ENCODE assay signal across 8 mouse cellular contexts in genomic region chr6:124746296-124746605, GRCm38 (mm10). TPM values are rescaled to one million over a fixed set of nuclear protein-coding genes. Genes with fewer than 3 reads are reported as not detected.
DNase-seq lines count a peak whose midpoint lies in the region; ATAC-seq and TF ChIP-seq lines count a peak whose summit lies in the region.

No protein-coding gene starts in this region.

- peak overlapping the region; percentile 83 for H3K9ac ChIP-seq in embryonic facial prominence, embryonic 12.5 days
- peak overlapping the region; percentile 63 for H3K9ac ChIP-seq in hindbrain, embryonic 15.5 days
- peak overlapping the region; percentile 48 for H3K9ac ChIP-seq in midbrain, embryonic 15.5 days

- peak overlapping the region; percentile 96 for H3K4me2 ChIP-seq in embryonic facial prominence, embryonic 12.5 days (replicated peaks)
- peak overlapping the region; percentile 93 for H3K4me2 ChIP-seq in hindbrain, embryonic 15.5 days
- H3K4me2 ChIP-seq in midbrain, embryonic 15.5 days, result peak overlapping the region; percentile 70

- peaks cover 28% of the 10 kb centered on the region for H3K4me1 ChIP-seq in embryonic facial prominence, embryonic 12.5 days
- peaks cover 28% of the 10 kb centered on the region for H3K4me1 ChIP-seq in hindbrain, embryonic 15.5 days (replicated peaks)
- peaks cover 42% of the 10 kb centered on the region for H3K4me1 ChIP-seq in midbrain, embryonic 15.5 days

- H3K9me3 ChIP-seq in embryonic facial prominence, embryonic 12.5 days, result no peaks in the 10 kb centered on the region
- H3K9me3 ChIP-seq in hindbrain, embryonic 15.5 days, result no peaks in the 10 kb centered on the region
- H3K9me3 ChIP-seq in midbrain, embryonic 15.5 days, result no peaks in the 10 kb centered on the region

- DNase-seq in layer of hippocampus, adult 2 months (ENCODE audit: low spot score in 2 of 2), result no peak
- no peak for DNase-seq in layer of hippocampus, adult 9-10 months (ENCODE audit: low spot score)
- DNase-seq in spleen, adult 18-20 months, result no peak
- DNase-seq in thymus, postnatal 0 days (ENCODE audit: low spot score), result no peak

- no peaks in the 10 kb centered on the region for H3K27me3 ChIP-seq in embryonic facial prominence, embryonic 12.5 days
- H3K27me3 ChIP-seq in hindbrain, embryonic 15.5 days, result no peaks in the 10 kb centered on the region
- no peaks in the 10 kb centered on the region for H3K27me3 ChIP-seq in midbrain, embryonic 15.5 days (replicated peaks)

- peak overlapping the region; percentile 75 for H3K4me3 ChIP-seq in layer of hippocampus, adult 2 months
- H3K4me3 ChIP-seq in embryonic facial prominence, embryonic 12.5 days, result peak overlapping the region; percentile 47
- peak overlapping the region; percentile 44 for H3K4me3 ChIP-seq in hindbrain, embryonic 15.5 days
- H3K4me3 ChIP-seq in midbrain, embryonic 15.5 days, result peak overlapping the region; percentile 42

- TF ChIP-seq CTCF in layer of hippocampus, adult 2 months (conservative IDR thresholded peaks at IDR 0.05), result no peak

- 0 out of 2 replicates have a peak, but pooled peaks have one; percentile 0 for ATAC-seq in embryonic facial prominence, embryonic 12.5 days (ENCODE audit: insufficient number of reproducible peaks, insufficient read depth, low FRiP score, low TSS enrichment)
- peak; percentile 1 for ATAC-seq in hindbrain, embryonic 15.5 days (ENCODE audit: low FRiP score, low read depth)
- peak; percentile 16 for ATAC-seq in midbrain, embryonic 15.5 days (replicated peaks)
- no peak for ATAC-seq in megakaryocyte progenitor cell, adult 5-6 weeks (replicated peaks; ENCODE audit: poor library complexity)

- WGBS in embryonic facial prominence, embryonic 12.5 days, result 20% methylated on average over 8 of the region's 8 CpGs
- WGBS in hindbrain, embryonic 15.5 days, result 11% methylated on average over 8 of the region's 8 CpGs
- WGBS in midbrain, embryonic 15.5 days, result 18% methylated on average over 8 of the region's 8 CpGs

- peaks cover 64% of the 10 kb centered on the region for H3K36me3 ChIP-seq in embryonic facial prominence, embryonic 12.5 days
- H3K36me3 ChIP-seq in hindbrain, embryonic 15.5 days, result peaks cover 48% of the 10 kb centered on the region
- H3K36me3 ChIP-seq in midbrain, embryonic 15.5 days (replicated peaks), result peaks cover 41% of the 10 kb centered on the region

- peak overlapping the region; percentile 98 for H3K27ac ChIP-seq in layer of hippocampus, adult 2 months
- peak overlapping the region; percentile 88 for H3K27ac ChIP-seq in embryonic facial prominence, embryonic 12.5 days
- H3K27ac ChIP-seq in hindbrain, embryonic 15.5 days (replicated peaks), result peak overlapping the region; percentile 90
- H3K27ac ChIP-seq in midbrain, embryonic 15.5 days, result peak overlapping the region; percentile 89

RNA-seq across cellular contexts. Expression of gene Grcc10, which starts 5.1 kb away (rescaled TPM):
- 100 to 1,000 TPM; 295 to 339 TPM for total RNA-seq in layer of hippocampus, adult 2 months (2021)
- polyA plus RNA-seq in embryonic facial prominence, embryonic 12.5 days (2016; fragmentation: Nextera tagmentation; extraction: Ambion mirVana), result 498 and 530 TPM in 2 replicates
- polyA plus RNA-seq in hindbrain, embryonic 15.5 days (2015; fragmentation: Nextera tagmentation; extraction: Ambion mirVana), result 626 and 628 TPM in 2 replicates
- 668 and 674 TPM in 2 replicates for polyA plus RNA-seq in midbrain, embryonic 15.5 days (2015; fragmentation: Nextera tagmentation; extraction: Ambion mirVana)
- total RNA-seq in megakaryocyte progenitor cell, adult 5-6 weeks (2015), result 171 and 179 TPM in 2 replicates
- 99.5 and 133 TPM in 2 replicates for total RNA-seq in megakaryocyte progenitor cell, adult 5-6 weeks (2017)
- polyA plus RNA-seq in thymus, postnatal 0 days (2015; fragmentation: Nextera tagmentation; extraction: Ambion mirVana), result 541 and 549 TPM in 2 replicates

RNA-seq across cellular contexts. Expression of gene Ptpn6, which starts 7.7 kb away (rescaled TPM):
- total RNA-seq in layer of hippocampus, adult 2 months (2021), result 1 to 10 TPM; 5.5 to 6.6 TPM
- polyA plus RNA-seq in embryonic facial prominence, embryonic 12.5 days (2016; fragmentation: Nextera tagmentation; extraction: Ambion mirVana), result 6.7 TPM in 2 replicates
- 3.7 and 6.6 TPM in 2 replicates for polyA plus RNA-seq in hindbrain, embryonic 15.5 days (2015; fragmentation: Nextera tagmentation; extraction: Ambion mirVana)
- polyA plus RNA-seq in midbrain, embryonic 15.5 days (2015; fragmentation: Nextera tagmentation; extraction: Ambion mirVana), result 3.9 and 5.6 TPM in 2 replicates
- total RNA-seq in megakaryocyte progenitor cell, adult 5-6 weeks (2015), result 115 and 121 TPM in 2 replicates
- 398 and 466 TPM in 2 replicates for total RNA-seq in megakaryocyte progenitor cell, adult 5-6 weeks (2017)
- 157 and 167 TPM in 2 replicates for polyA plus RNA-seq in thymus, postnatal 0 days (2015; fragmentation: Nextera tagmentation; extraction: Ambion mirVana)

RNA-seq across cellular contexts. Expression of gene Gm45234, which starts 9.6 kb away (rescaled TPM):
- not detected for total RNA-seq in layer of hippocampus, adult 2 months (2021)
- not detected in 2 replicates for polyA plus RNA-seq in embryonic facial prominence, embryonic 12.5 days (2016; fragmentation: Nextera tagmentation; extraction: Ambion mirVana)
- not detected in 2 replicates for polyA plus RNA-seq in hindbrain, embryonic 15.5 days (2015; fragmentation: Nextera tagmentation; extraction: Ambion mirVana)
- polyA plus RNA-seq in midbrain, embryonic 15.5 days (2015; fragmentation: Nextera tagmentation; extraction: Ambion mirVana), result not detected in 2 replicates
- total RNA-seq in megakaryocyte progenitor cell, adult 5-6 weeks (2015), result not detected in 2 replicates
- total RNA-seq in megakaryocyte progenitor cell, adult 5-6 weeks (2017), result not detected in 2 replicates
- polyA plus RNA-seq in thymus, postnatal 0 days (2015; fragmentation: Nextera tagmentation; extraction: Ambion mirVana), result not detected in 2 replicates

RNA-seq across cellular contexts. Expression of gene Atn1, which starts 10.1 kb away (rescaled TPM):
- 100 to 1,000 TPM; 159 to 164 TPM for total RNA-seq in layer of hippocampus, adult 2 months (2021)
- 20.1 and 20.5 TPM in 2 replicates for polyA plus RNA-seq in embryonic facial prominence, embryonic 12.5 days (2016; fragmentation: Nextera tagmentation; extraction: Ambion mirVana)
- 26.8 and 30.4 TPM in 2 replicates for polyA plus RNA-seq in hindbrain, embryonic 15.5 days (2015; fragmentation: Nextera tagmentation; extraction: Ambion mirVana)
- polyA plus RNA-seq in midbrain, embryonic 15.5 days (2015; fragmentation: Nextera tagmentation; extraction: Ambion mirVana), result 32.7 and 34.3 TPM in 2 replicates
- total RNA-seq in megakaryocyte progenitor cell, adult 5-6 weeks (2015), result 25.2 and 25.7 TPM in 2 replicates
- 1.2 and 2.9 TPM in 2 replicates for total RNA-seq in megakaryocyte progenitor cell, adult 5-6 weeks (2017)
- polyA plus RNA-seq in thymus, postnatal 0 days (2015; fragmentation: Nextera tagmentation; extraction: Ambion mirVana), result 4.5 and 4.7 TPM in 2 replicates

RNA-seq across cellular contexts. Expression of gene Eno2, which starts 23.2 kb away (rescaled TPM):
- total RNA-seq in layer of hippocampus, adult 2 months (2021), result 1,000 to 10,000 TPM in 1 of 2 experiments, 100 to 1,000 TPM in 1; 981 to 1,025 TPM
- polyA plus RNA-seq in embryonic facial prominence, embryonic 12.5 days (2016; fragmentation: Nextera tagmentation; extraction: Ambion mirVana), result 9.7 and 10.2 TPM in 2 replicates
- 141 and 144 TPM in 2 replicates for polyA plus RNA-seq in hindbrain, embryonic 15.5 days (2015; fragmentation: Nextera tagmentation; extraction: Ambion mirVana)
- 89.2 and 90.8 TPM in 2 replicates for polyA plus RNA-seq in midbrain, embryonic 15.5 days (2015; fragmentation: Nextera tagmentation; extraction: Ambion mirVana)
- not detected in 2 replicates for total RNA-seq in megakaryocyte progenitor cell, adult 5-6 weeks (2015)
- not detected in 2 replicates for total RNA-seq in megakaryocyte progenitor cell, adult 5-6 weeks (2017)
- 3.8 TPM in 2 replicates for polyA plus RNA-seq in thymus, postnatal 0 days (2015; fragmentation: Nextera tagmentation; extraction: Ambion mirVana)

Comparison
In these comparisons a context has a peak if more than half of its experiments do, and no peak if none do; other contexts are left out.
1. RNA of gene Ptpn6, which starts 7.7 kb away (polyA plus RNA-seq): 157 to 167 TPM in thymus, postnatal 0 days; 6.7 TPM in embryonic facial prominence, embryonic 12.5 days, 3.9 to 5.6 TPM in midbrain, embryonic 15.5 days and 3.7 to 6.6 TPM in hindbrain, embryonic 15.5 days; every median in the first group is over 10 times any median in the second.
2. Peak in every context shown above with its lines, with median percentiles within 50 percentile points of each other: H3K27ac ChIP-seq, H3K4me3 ChIP-seq, H3K4me2 ChIP-seq and H3K9ac ChIP-seq.